Mouse (Mus musculus) heart, embryonic 13.5 days (tissue): ENCODE results near the gene Gm11562. TPM values are rescaled to one million over a fixed set of nuclear protein-coding genes. Genes with fewer than 3 reads are reported as not detected.
A peak's percentile ranks its signal among the peaks of the same experiment; 100 is the strongest.

ENCODE experiments used
- ATAC-seq: fragments of 200-750 bp; cut with Nextera tagmentation; 2 replicates; pipeline ENCODE4 v1.8.0; 2017; ENCODE audit warnings: moderate TSS enrichment; ENCODE audit not compliant: insufficient number of reproducible peaks, low FRiP score, low TSS enrichment; ENCODE audit errors: extremely low read depth
- H3K27ac ChIP-seq: fragments of 300-500 bp; sonication (generic); replicated peaks from 2 replicates; pipeline ENCODE4 v1.5.1; 2015; ENCODE audit warnings: moderate library complexity, mild to moderate bottlenecking, inconsistent platforms
- H3K27me3 ChIP-seq: fragments of 300-500 bp; sonication (generic); replicated peaks from 2 replicates; pipeline ENCODE4 v1.6.1; 2015; ENCODE audit warnings: mild to moderate bottlenecking, inconsistent platforms
- H3K36me3 ChIP-seq: fragments of 300-500 bp; sonication (generic); 2 replicates; pipeline ENCODE4 v1.6.1; 2015; ENCODE audit warnings: mild to moderate bottlenecking, inconsistent platforms
- H3K4me1 ChIP-seq: fragments of 300-500 bp; sonication (generic); 2 replicates; pipeline ENCODE4 v1.6.1; 2015; ENCODE audit warnings: inconsistent platforms
- H3K4me2 ChIP-seq: fragments of 300-500 bp; sonication (generic); 2 replicates; pipeline ENCODE4 v1.6.1; 2015; ENCODE audit warnings: inconsistent platforms, mild to moderate bottlenecking, moderate library complexity
- H3K4me3 ChIP-seq: fragments of 300-500 bp; sonication (generic); 2 replicates; pipeline ENCODE4 v1.5.1; 2015; ENCODE audit warnings: moderate library complexity, mild to moderate bottlenecking, inconsistent platforms
- H3K9ac ChIP-seq: fragments of 300-500 bp; sonication (generic); 2 replicates; pipeline ENCODE4 v1.6.1; 2015; ENCODE audit warnings: inconsistent platforms, mild to moderate bottlenecking, moderate library complexity
- H3K9me3 ChIP-seq: fragments of 300-500 bp; sonication (generic); 2 replicates; pipeline ENCODE4 v1.6.1; 2016; ENCODE audit warnings: inconsistent platforms
- WGBS: fragments of 180-500 bp; shearing (Covaris S2); methylation state at CpG from one replicate; pipeline ENCODE4 v1.1.7; 2015; ENCODE audit warnings: mixed read lengths; 5-methylcytosine and 5-hydroxymethylcytosine counted together
- polyA plus RNA-seq: library from polyadenylated mRNA; unstranded; fragments of >200 nt; fragmentation: Nextera tagmentation; extraction: Ambion mirVana; gene quantifications from 2 replicates; pipeline ENCODE4 v1.2.1, GENCODE M21; 2015

Gene Gm11562
- polyA plus RNA-seq, 1 experiment from 2014 or later, result not detected

GRCm38 (mm10) chr11:99583245-99583704, 37.0 kb downstream of the Gm11562 start, which contains the start of gene Krtap1-4:
Gene Krtap1-4, minus strand, starts transcription at chr11:99583654.
- H3K4me1 ChIP-seq, result no peaks in the 10 kb centered on the region
- H3K36me3 ChIP-seq, result no peaks in the 10 kb centered on the region
- no peak within 1 kb of the TSS for H3K4me2 ChIP-seq
- 65% methylated on average over 5 of the region's 5 CpGs for WGBS
- H3K27ac ChIP-seq, result no peak within 1 kb of the TSS
- no peak for ATAC-seq
- H3K9ac ChIP-seq, result no peak within 1 kb of the TSS
- no peaks in the 10 kb centered on the region for H3K27me3 ChIP-seq
- no peak within 1 kb of the TSS for H3K4me3 ChIP-seq
- H3K9me3 ChIP-seq, result no peaks in the 10 kb centered on the region

GRCm38 (mm10) chr11:99581564-99581963, 38.7 kb downstream of the Gm11562 start:
- no peak overlapping the region for H3K9ac ChIP-seq
- H3K9me3 ChIP-seq, result no peaks in the 10 kb centered on the region
- WGBS, result 69% methylated on average over 6 of the region's 6 CpGs
- H3K27me3 ChIP-seq, result no peaks in the 10 kb centered on the region
- no peak overlapping the region for H3K27ac ChIP-seq
- no peak overlapping the region for H3K4me2 ChIP-seq
- no peaks in the 10 kb centered on the region for H3K4me1 ChIP-seq
- H3K36me3 ChIP-seq, result no peaks in the 10 kb centered on the region
- ATAC-seq, result no peak
- no peak overlapping the region for H3K4me3 ChIP-seq

GRCm38 (mm10) chr11:99581051-99581450, 39.2 kb downstream of the Gm11562 start:
- Histone ChIP-seq H3K4me3 (no peak overlapping the region), H3K9me3 (no peaks in the 10 kb centered on the region), H3K27me3 (no peaks in the 10 kb centered on the region), H3K9ac (no peak overlapping the region), H3K27ac (no peak overlapping the region), H3K4me1 (no peaks in the 10 kb centered on the region), H3K4me2 (no peak overlapping the region), H3K36me3 (no peaks in the 10 kb centered on the region)
- 82% methylated on average over 5 of the region's 5 CpGs for WGBS
- no peak for ATAC-seq

GRCm38 (mm10) chr11:99580636-99581035, 39.6 kb downstream of the Gm11562 start, which contains the start of gene Krtap1-5:
Gene Krtap1-5, minus strand, starts transcription at chr11:99581016.
- ATAC-seq, result no peak
- H3K9me3 ChIP-seq, result no peaks in the 10 kb centered on the region
- WGBS, result 86% methylated on average over 6 of the region's 6 CpGs
- no peaks in the 10 kb centered on the region for H3K27me3 ChIP-seq
- no peak within 1 kb of the TSS for H3K4me2 ChIP-seq
- H3K4me3 ChIP-seq, result no peak within 1 kb of the TSS
- no peaks in the 10 kb centered on the region for H3K36me3 ChIP-seq
- H3K27ac ChIP-seq, result no peak within 1 kb of the TSS
- no peak within 1 kb of the TSS for H3K9ac ChIP-seq
- H3K4me1 ChIP-seq, result no peaks in the 10 kb centered on the region

- Histone ChIP-seq H3K36me3 (no peaks in the 10 kb centered on the region), H3K9ac (peak overlapping the region; percentile 47; the same call in 1 of the 2 replicates), H3K27me3 (no peaks in the 10 kb centered on the region), H3K27ac (no peak overlapping the region), H3K4me3 (peak overlapping the region; percentile 11; the same call in 1 of the 2 replicates), H3K4me2 (peak overlapping the region; percentile 59), H3K4me1 (no peaks in the 10 kb centered on the region), H3K9me3 (no peaks in the 10 kb centered on the region)
- no peak for ATAC-seq
- 0% methylated on average over 7 of the region's 7 CpGs for WGBS
Measured at GRCm38 (mm10) chr11:99574106-99574505, 46.1 kb downstream of the Gm11562 start.

- Histone ChIP-seq H3K4me2 (no peak overlapping the region), H3K9me3 (no peaks in the 10 kb centered on the region), H3K9ac (no peak overlapping the region), H3K4me1 (no peaks in the 10 kb centered on the region), H3K36me3 (no peaks in the 10 kb centered on the region), H3K4me3 (no peak overlapping the region), H3K27me3 (no peaks in the 10 kb centered on the region), H3K27ac (no peak overlapping the region)
- ATAC-seq, result no peak
- 64% methylated on average over 4 of the region's 4 CpGs for WGBS
Measured at GRCm38 (mm10) chr11:99573164-99573563, 47.1 kb downstream of the Gm11562 start.

Other genes with a start within 250 kb of the Gm11562 start
- gene Krt28, start 245.5 kb downstream of the Gm11562 start, polyA plus RNA-seq, result 0.20 TPM in 1 of 2 replicates, not detected in the other
- gene Krt10, start 231.1 kb downstream of the Gm11562 start, polyA plus RNA-seq, result 11.1 and 14.2 TPM in 2 replicates
- not detected in 2 replicates for gene Krt12, start 198.2 kb downstream of the Gm11562 start, polyA plus RNA-seq
- gene Krt20, start 182.3 kb downstream of the Gm11562 start, polyA plus RNA-seq, result 2.3 and 3.2 TPM in 2 replicates
- 0.52 and 0.57 TPM in 2 replicates for gene Krt23, start 127.3 kb downstream of the Gm11562 start, polyA plus RNA-seq
- gene Krt39, start 99.1 kb downstream of the Gm11562 start, polyA plus RNA-seq, result not detected in 2 replicates
- not detected in 2 replicates for gene Krt40, start 77.3 kb downstream of the Gm11562 start, polyA plus RNA-seq
- gene Krtap3-3, start 69.6 kb downstream of the Gm11562 start, polyA plus RNA-seq, result not detected in 2 replicates
- not detected in 2 replicates for gene Krtap3-2, start 63.6 kb downstream of the Gm11562 start, polyA plus RNA-seq
- not detected in 2 replicates for gene Gm11939, start 61.0 kb downstream of the Gm11562 start, polyA plus RNA-seq
- not detected in 2 replicates for gene Krtap3-1, start 53.8 kb downstream of the Gm11562 start, polyA plus RNA-seq
- not detected in 2 replicates for gene Krtap1-5, start 39.4 kb downstream of the Gm11562 start, polyA plus RNA-seq
- not detected in 2 replicates for gene Krtap1-4, start 36.8 kb downstream of the Gm11562 start, polyA plus RNA-seq
- gene Krtap1-3, start 29.1 kb downstream of the Gm11562 start, polyA plus RNA-seq, result not detected in 2 replicates
- gene Krtap9-3, start 22.3 kb downstream of the Gm11562 start, polyA plus RNA-seq, result not detected in 2 replicates
- not detected in 2 replicates for gene Gm11938, start 17.1 kb downstream of the Gm11562 start, polyA plus RNA-seq
- not detected in 2 replicates for gene Gm11937, start 10.2 kb downstream of the Gm11562 start, polyA plus RNA-seq
- not detected in 2 replicates for gene Krtap2-4, start 5.6 kb downstream of the Gm11562 start, polyA plus RNA-seq
- not detected in 2 replicates for gene Krtap4-1, start 7.8 kb upstream of the Gm11562 start, polyA plus RNA-seq
- gene Krtap4-2, start 14.6 kb upstream of the Gm11562 start, polyA plus RNA-seq, result not detected in 2 replicates
- gene Krtap4-7, start 23.7 kb upstream of the Gm11562 start, polyA plus RNA-seq, result not detected in 2 replicates
- not detected in 2 replicates for gene Gm11555, start 29.8 kb upstream of the Gm11562 start, polyA plus RNA-seq
- gene Gm11563, start 38.5 kb upstream of the Gm11562 start, polyA plus RNA-seq, result not detected in 2 replicates
- gene Krtap4-6, start 45.5 kb upstream of the Gm11562 start, polyA plus RNA-seq, result not detected in 2 replicates
- gene Gm14190, start 70.3 kb upstream of the Gm11562 start, polyA plus RNA-seq, result not detected in 2 replicates
- gene Gm14180, start 113.9 kb upstream of the Gm11562 start, polyA plus RNA-seq, result not detected in 2 replicates
- not detected in 2 replicates for gene Gm11595, start 152.5 kb upstream of the Gm11562 start, polyA plus RNA-seq
- not detected in 2 replicates for gene Krtap4-8, start 160.3 kb upstream of the Gm11562 start, polyA plus RNA-seq
- not detected in 2 replicates for gene Krtap4-9, start 164.8 kb upstream of the Gm11562 start, polyA plus RNA-seq
- not detected in 2 replicates for gene Gm11596, start 173.0 kb upstream of the Gm11562 start, polyA plus RNA-seq
- not detected in 2 replicates for gene Gm11569, start 178.5 kb upstream of the Gm11562 start, polyA plus RNA-seq
- not detected in 2 replicates for gene Gm11554, start 184.0 kb upstream of the Gm11562 start, polyA plus RNA-seq
- not detected in 2 replicates for gene Krtap4-13, start 189.5 kb upstream of the Gm11562 start, polyA plus RNA-seq
- not detected in 2 replicates for gene Gm11564, start 195.2 kb upstream of the Gm11562 start, polyA plus RNA-seq
- not detected in 2 replicates for gene 2300003K06Rik, start 217.6 kb upstream of the Gm11562 start, polyA plus RNA-seq
- not detected in 2 replicates for gene Krtap4-16, start 231.2 kb upstream of the Gm11562 start, polyA plus RNA-seq
- gene Gm11568, start 237.5 kb upstream of the Gm11562 start, polyA plus RNA-seq, result not detected in 2 replicates
- not detected in 2 replicates for gene Gm11559, start 244.0 kb upstream of the Gm11562 start, polyA plus RNA-seq